Mouse (Mus musculus): ENCODE results near the gene 1520401A03Rik.

DNA sequence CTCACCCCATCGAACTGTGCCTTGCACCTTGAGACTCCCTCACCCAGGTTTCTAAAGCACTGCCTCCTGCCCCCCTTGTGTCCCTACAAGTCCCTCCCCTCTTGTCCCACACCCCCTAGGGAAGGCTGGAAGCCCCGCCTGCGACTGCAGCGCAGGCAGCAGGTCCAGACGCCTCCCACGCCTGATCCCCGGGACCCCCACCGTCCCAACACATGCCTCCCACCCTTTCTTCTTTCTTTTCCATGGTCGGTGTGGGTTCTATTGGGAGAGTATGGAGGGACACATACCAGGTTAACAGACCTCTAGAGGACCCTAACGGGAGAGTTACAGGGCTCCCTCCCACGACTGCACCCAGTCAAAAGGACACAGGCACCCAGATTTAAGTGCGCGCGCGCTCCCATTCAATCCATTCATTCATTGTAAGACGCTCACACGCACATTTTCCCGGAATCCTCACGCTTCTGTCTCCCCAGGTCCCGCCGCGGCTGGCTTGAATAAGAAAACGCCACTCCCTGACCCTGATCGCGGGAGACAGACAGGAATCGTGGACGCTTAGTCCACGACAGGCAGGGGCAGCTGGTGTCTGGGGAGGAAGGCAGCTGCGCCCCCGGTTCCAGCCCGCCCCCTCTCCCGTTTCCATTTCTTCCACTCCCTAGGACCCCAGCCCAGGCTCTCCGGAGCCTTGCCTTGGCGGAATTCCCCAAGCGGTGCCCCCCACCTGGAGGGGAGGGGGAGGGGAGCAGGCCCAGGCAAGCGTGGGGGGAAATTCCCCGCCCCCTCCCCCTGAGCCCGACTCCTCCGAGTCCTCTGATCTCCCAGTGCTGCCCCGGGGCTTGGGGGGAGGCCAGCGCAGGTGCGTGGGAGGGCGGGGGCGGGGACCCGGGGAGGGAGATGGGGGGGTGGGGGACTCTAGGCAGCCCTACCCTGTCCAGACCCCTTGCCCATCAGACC is 23.0 kb upstream of the 1520401A03Rik start, which contains the start of gene Kremen2:
- TF ChIP-seq ZNF384 (IDR thresholded peaks at IDR 0.05; ENCODE audit: low read depth, low read length) (no peak), POLR2A (IDR thresholded peaks at IDR 0.05; ENCODE audit: low read depth, low read length) (no peak), KAT2A (IDR thresholded peaks at IDR 0.05; ENCODE audit: insufficient replicate concordance, low read length) (no peak), EP300 (IDR thresholded peaks at IDR 0.05; ENCODE audit: low read length) (no peak), CHD2 (IDR thresholded peaks at IDR 0.05; ENCODE audit: low read length) (peak; percentile 53; the same call in 1 of the 2 replicates), CTCF (conservative IDR thresholded peaks at IDR 0.05 in 1 of 2, IDR thresholded peaks at IDR 0.05 in 1 of 2; ENCODE audit: low read depth in 2 of 2, low read length in 2 of 2) (no peak), MAZ (IDR thresholded peaks at IDR 0.05; ENCODE audit: low read depth, low read length) (no peak), ELF1 (IDR thresholded peaks at IDR 0.05; ENCODE audit: low read depth, low read length) (no peak), NRF1 (IDR thresholded peaks at IDR 0.05; ENCODE audit: low read depth, low read length) (no peak), NELFE (IDR thresholded peaks at IDR 0.05; ENCODE audit: low read depth, low read length) (no peak), ZC3H11A (IDR thresholded peaks at IDR 0.05; ENCODE audit: low read depth, low read length) (no peak), MAFK (IDR thresholded peaks at IDR 0.05; ENCODE audit: insufficient replicate concordance, low read length) (no peak)

Data from CH12.LX (cell line).